Mouse (Mus musculus) embryonic facial prominence, embryonic 11.5 days (tissue): ENCODE results near the gene Sgpl1. TPM values are rescaled to one million over a fixed set of nuclear protein-coding genes. Genes with fewer than 3 reads are reported as not detected.

Experiments used
- ATAC-seq: fragments of 200-750 bp; cut with Nextera tagmentation; replicated peaks from 2 replicates; pipeline ENCODE4 v1.8.0; 2017; ENCODE audit warnings: low read depth; ENCODE audit not compliant: insufficient number of reproducible peaks, low FRiP score, low TSS enrichment
- DNase-seq: peaks from one replicate; pipeline ENCODE4 v3.0.0-alpha.2; 2015; ENCODE audit warnings: low spot score
- H3K27ac ChIP-seq: fragments of 300-500 bp; sonication (generic); replicated peaks from 2 replicates; pipeline ENCODE4 v1.5.1; 2014; ENCODE audit warnings: mild to moderate bottlenecking, low read depth, low read length, control low read depth
- H3K27me3 ChIP-seq: fragments of 300-500 bp; sonication (generic); 2 replicates; pipeline ENCODE4 v1.6.1; 2014; ENCODE audit warnings: mild to moderate bottlenecking, low read length, moderate library complexity, mixed read lengths; ENCODE audit not compliant: control insufficient read depth, insufficient read depth
- H3K36me3 ChIP-seq: fragments of 300-500 bp; sonication (generic); replicated peaks from 2 replicates; pipeline ENCODE4 v1.6.1; 2014; ENCODE audit warnings: low read depth, mild to moderate bottlenecking, low read length, moderate library complexity, mixed read lengths; ENCODE audit not compliant: control insufficient read depth, insufficient read depth
- H3K4me1 ChIP-seq: fragments of 300-500 bp; sonication (generic); 2 replicates; pipeline ENCODE4 v1.6.1; 2014; ENCODE audit warnings: low read length, mixed read lengths; ENCODE audit not compliant: control insufficient read depth, insufficient read depth
- H3K4me2 ChIP-seq: fragments of 300-500 bp; sonication (generic); 2 replicates; pipeline ENCODE4 v1.6.1; 2014; ENCODE audit warnings: low read depth, mild to moderate bottlenecking, control low read depth, low read length, moderate library complexity
- H3K4me3 ChIP-seq: fragments of 300-500 bp; sonication (generic); 2 replicates; pipeline ENCODE4 v1.5.1; 2014; ENCODE audit warnings: low read depth, low read length, control low read depth
- H3K9ac ChIP-seq: fragments of 300-500 bp; sonication (generic); replicated peaks from 2 replicates; pipeline ENCODE4 v1.6.1; 2014; ENCODE audit warnings: mild to moderate bottlenecking, control low read depth, low read length
- H3K9me3 ChIP-seq: fragments of 300-500 bp; sonication (generic); replicated peaks from 2 replicates; pipeline ENCODE4 v1.6.1; 2016; ENCODE audit warnings: mild to moderate bottlenecking, low read length, inconsistent platforms, mixed read lengths; ENCODE audit not compliant: control insufficient read depth
- WGBS: fragments of 180-500 bp; shearing (Covaris S2); extraction: QIAGEN DNeasy Blood & Tissue Kit; methylation state at CpG from one replicate; pipeline ENCODE4 v1.1.7; 2014; 5-methylcytosine and 5-hydroxymethylcytosine counted together
- polyA plus RNA-seq: library from polyadenylated mRNA; unstranded; fragments of >200 nt; fragmentation: Nextera tagmentation; extraction: Ambion mirVana; gene quantifications from 2 replicates; pipeline ENCODE4 v1.2.1, GENCODE M21; 2014

Gene Sgpl1
- polyA plus RNA-seq, 1 experiment from 2014 or later = 88.5 TPM

- no peak overlapping the region for H3K4me2 ChIP-seq
- DNase-seq (no peak), ATAC-seq (no peak)
- H3K4me3 ChIP-seq = no peak overlapping the region
- no peaks in the 10 kb centered on the region for H3K9me3 ChIP-seq
- no peaks in the 10 kb centered on the region for H3K27me3 ChIP-seq
- 64% methylated on average over 6 of the region's 6 CpGs for WGBS
- H3K27ac ChIP-seq = no peak overlapping the region
- no peaks in the 10 kb centered on the region; the same call in 1 of the 2 replicates for H3K36me3 ChIP-seq
- H3K4me1 ChIP-seq = no peaks in the 10 kb centered on the region
- H3K9ac ChIP-seq = no peak overlapping the region
Observed at GRCm38 (mm10) chr10:61091866-61092265, 55.6 kb downstream of the Sgpl1 start.

GRCm38 (mm10) chr10:61089170-61090142 is 58.0 kb downstream of the Sgpl1 start, which contains the start of gene Pcbd1:
Gene Pcbd1, plus strand, starts transcription at chr10:61089331.
- H3K27ac ChIP-seq = no peak within 1 kb of the TSS; the same call in 1 of the 2 replicates
- H3K4me2 ChIP-seq = peak within 1 kb of the TSS; percentile 59
- peak; percentile 69 for ATAC-seq
- no peaks in the 10 kb centered on the region; the same call in 1 of the 2 replicates for H3K36me3 ChIP-seq
- peak within 1 kb of the TSS; percentile 68 for H3K9ac ChIP-seq
- no peaks in the 10 kb centered on the region for H3K9me3 ChIP-seq
- no peaks in the 10 kb centered on the region for H3K4me1 ChIP-seq
- H3K4me3 ChIP-seq = peak within 1 kb of the TSS; percentile 25
- peak; percentile 64 for DNase-seq
- no peaks in the 10 kb centered on the region for H3K27me3 ChIP-seq
- 9% methylated on average over 33 of the region's 33 CpGs for WGBS

DNA sequence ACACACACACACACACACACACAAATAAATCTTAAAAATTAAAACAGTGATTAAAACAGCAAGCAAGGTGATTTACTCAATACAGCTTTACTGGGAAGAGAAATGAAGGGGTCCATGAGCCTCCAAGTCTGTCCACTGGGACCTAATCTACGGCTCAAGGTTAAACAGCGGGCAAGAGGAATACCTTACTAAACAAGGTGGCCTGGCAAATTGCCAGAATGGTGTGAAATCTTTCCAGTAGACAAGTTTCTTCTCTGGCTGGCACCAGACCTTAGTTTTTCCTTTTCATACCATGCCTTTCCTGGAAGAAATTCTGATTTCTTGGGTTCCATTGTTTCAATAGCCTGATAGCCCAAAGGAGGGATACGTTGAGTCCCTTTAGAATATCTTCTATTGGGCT is 59.0 kb downstream of the Sgpl1 start:
- ATAC-seq (no peak), DNase-seq (no peak)
- 89% methylated on average over 3 of the region's 3 CpGs for WGBS

DNA sequence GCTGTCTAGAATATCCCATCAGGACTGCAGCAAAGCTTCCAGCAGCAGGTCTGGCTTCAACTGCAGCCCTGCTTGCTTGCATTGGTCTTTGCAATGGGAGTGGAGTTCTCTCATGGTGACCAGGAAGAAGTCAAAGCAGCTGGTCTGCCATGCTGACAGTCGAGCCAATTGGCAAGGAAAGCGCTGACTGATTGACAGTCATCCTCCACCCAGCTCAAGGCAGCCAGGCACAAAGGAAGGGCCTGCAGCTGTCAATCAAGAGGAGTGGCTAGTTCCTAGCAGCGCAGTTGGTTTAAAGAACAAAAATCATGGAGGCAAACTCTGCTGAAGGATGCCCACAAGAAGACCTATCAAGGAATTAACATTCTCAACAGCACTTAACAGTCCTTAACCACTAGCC is 61.0 kb downstream of the Sgpl1 start:
- DNase-seq = no peak

More for the DNA sequence above, 59.0 kb downstream of the Sgpl1 start:
- no peak overlapping the region for H3K4me3 ChIP-seq
- no peaks in the 10 kb centered on the region for H3K4me1 ChIP-seq
- no peaks in the 10 kb centered on the region for H3K27me3 ChIP-seq
- no peaks in the 10 kb centered on the region; the same call in 1 of the 2 replicates for H3K36me3 ChIP-seq
- no peak overlapping the region for H3K9ac ChIP-seq
- H3K9me3 ChIP-seq = no peaks in the 10 kb centered on the region
- H3K4me2 ChIP-seq = no peak overlapping the region
- no peak overlapping the region for H3K27ac ChIP-seq

DNA sequence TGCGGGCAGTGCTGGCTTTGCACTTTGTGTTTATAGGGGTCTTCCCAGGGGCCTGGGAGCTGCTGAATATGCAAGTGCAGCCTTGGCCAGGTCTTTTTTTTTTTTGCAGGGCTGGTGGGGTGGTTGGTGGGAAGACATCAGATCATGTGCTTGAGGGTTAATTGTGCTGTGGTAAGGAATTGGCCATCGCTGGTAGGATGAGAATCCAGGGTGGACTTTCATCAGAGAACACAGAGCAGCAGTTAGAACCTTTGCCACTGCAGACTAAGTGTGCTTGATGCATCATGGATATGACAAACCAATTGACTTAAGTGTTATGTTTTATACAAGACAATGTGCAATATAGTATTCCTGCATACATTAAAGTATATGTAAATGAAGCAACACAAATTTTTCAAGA is 62.1 kb downstream of the Sgpl1 start:
- Histone ChIP-seq H3K4me1 (no peaks in the 10 kb centered on the region), H3K9me3 (no peaks in the 10 kb centered on the region), H3K4me2 (no peak overlapping the region), H3K27me3 (no peaks in the 10 kb centered on the region), H3K27ac (no peak overlapping the region), H3K4me3 (no peak overlapping the region), H3K9ac (no peak overlapping the region), H3K36me3 (no peaks in the 10 kb centered on the region; the same call in 1 of the 2 replicates)
- ATAC-seq (no peak), DNase-seq (no peak)
- WGBS = 84% methylated on average over 2 of the region's 2 CpGs

More for the DNA sequence above, 61.0 kb downstream of the Sgpl1 start:
- H3K9ac ChIP-seq = no peak overlapping the region
- no peak overlapping the region for H3K4me3 ChIP-seq
- no peak for ATAC-seq
- no peaks in the 10 kb centered on the region for H3K27me3 ChIP-seq
- no peaks in the 10 kb centered on the region; the same call in 1 of the 2 replicates for H3K36me3 ChIP-seq
- H3K9me3 ChIP-seq = no peaks in the 10 kb centered on the region
- 32% methylated on average over 3 of the region's 3 CpGs for WGBS
- H3K4me1 ChIP-seq = no peaks in the 10 kb centered on the region
- no peak overlapping the region for H3K27ac ChIP-seq
- no peak overlapping the region for H3K4me2 ChIP-seq

DNA sequence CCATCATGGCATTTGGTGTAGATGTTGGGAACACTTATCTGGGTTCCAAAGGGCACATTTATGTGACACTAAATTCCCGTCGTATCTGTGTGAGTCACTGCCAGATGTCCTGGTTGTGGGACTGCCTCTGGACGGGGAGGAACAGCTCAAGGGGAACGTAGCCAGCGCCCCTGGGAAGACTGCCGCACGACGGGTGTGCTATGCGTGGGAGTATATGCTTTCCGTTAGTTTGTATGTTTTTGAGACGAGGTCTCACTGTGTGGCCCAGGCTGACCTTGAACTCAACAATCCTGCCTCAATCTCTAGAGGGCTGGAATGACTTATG is 66.6 kb downstream of the Sgpl1 start:
- H3K4me3 ChIP-seq = no peak overlapping the region
- no peak for ATAC-seq
- no peak overlapping the region for H3K4me2 ChIP-seq
- no peak overlapping the region; the same call in 1 of the 2 replicates for H3K9ac ChIP-seq
- H3K4me1 ChIP-seq = no peaks in the 10 kb centered on the region
- H3K9me3 ChIP-seq = no peaks in the 10 kb centered on the region
- no peaks in the 10 kb centered on the region for H3K36me3 ChIP-seq
- H3K27ac ChIP-seq = no peak overlapping the region
- WGBS = 78% methylated on average over 11 of the region's 11 CpGs
- no peaks in the 10 kb centered on the region for H3K27me3 ChIP-seq
- no peak for DNase-seq

DNA sequence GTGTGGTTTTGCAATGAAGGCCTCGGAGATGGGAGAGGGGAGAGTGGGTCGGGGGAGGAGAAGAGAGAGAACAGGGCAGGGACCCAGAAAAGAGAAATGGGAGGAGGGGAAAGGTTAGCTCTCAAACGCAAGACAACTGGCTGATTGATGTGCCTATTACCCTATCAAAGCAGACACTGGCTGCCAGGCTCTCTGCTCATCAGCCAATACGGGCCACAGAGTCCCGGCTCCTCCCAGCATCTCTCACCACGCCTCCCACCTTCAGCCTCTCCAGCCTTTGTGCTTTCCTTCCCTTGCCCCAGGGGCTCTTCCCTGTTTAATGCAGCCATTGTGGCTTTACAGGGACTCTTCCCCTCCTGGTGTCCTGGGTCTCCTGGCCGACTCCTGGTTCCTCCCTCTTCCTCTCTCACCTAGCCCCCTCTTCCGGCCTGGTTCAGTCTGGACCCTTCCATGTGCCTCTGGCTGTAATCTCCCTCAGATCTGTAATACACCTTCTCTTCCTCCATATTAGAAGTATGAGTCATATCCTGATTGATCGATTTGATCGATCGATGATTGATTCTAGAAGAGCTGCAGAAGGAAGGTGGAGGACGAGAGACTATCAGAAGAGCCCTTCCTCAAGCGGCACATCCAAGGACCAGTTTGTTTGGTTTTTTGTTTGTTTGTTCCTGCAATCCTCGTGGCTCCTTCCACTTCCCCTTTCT is 67.1 kb downstream of the Sgpl1 start:
- H3K4me1 ChIP-seq = no peaks in the 10 kb centered on the region
- H3K36me3 ChIP-seq = no peaks in the 10 kb centered on the region
- 40% methylated on average over 14 of the region's 14 CpGs for WGBS
- H3K27ac ChIP-seq = no peak overlapping the region
- H3K9me3 ChIP-seq = no peaks in the 10 kb centered on the region
- DNase-seq = peak; percentile 90
- no peak overlapping the region for H3K4me3 ChIP-seq
- 0 out of 2 replicates have a peak overlapping the region, but pooled peaks have one; percentile 19 for H3K4me2 ChIP-seq
- no peaks in the 10 kb centered on the region for H3K27me3 ChIP-seq
- peak; percentile 92 for ATAC-seq
- H3K9ac ChIP-seq = peak overlapping the region; percentile 50
